ENCODE assay signal across 8 mouse cellular contexts in genomic region chr6:83412854-83413401, GRCm38 (mm10). TPM values are rescaled to one million over a fixed set of nuclear protein-coding genes. Genes with fewer than 3 reads are reported as not detected.
A peak's percentile ranks its signal among the peaks of the same experiment; 100 is the strongest.
DNase-seq lines count a peak whose midpoint lies in the region; ATAC-seq and TF ChIP-seq lines count a peak whose summit lies in the region.

No protein-coding gene starts in this region.

- peak overlapping the region; percentile 35; the same call in 1 of the 2 replicates for H3K27ac ChIP-seq in forebrain, postnatal 0 days (ENCODE audit: low read depth, low read length)
- H3K27ac ChIP-seq in neural tube, embryonic 12.5 days: peak overlapping the region; percentile 46

- H3K4me2 ChIP-seq in forebrain, postnatal 0 days (ENCODE audit: low read depth): no peak overlapping the region
- peak overlapping the region; percentile 16; the same call in 1 of the 2 replicates for H3K4me2 ChIP-seq in neural tube, embryonic 12.5 days (replicated peaks)

- peak; percentile 62 for ATAC-seq in forebrain, postnatal 0 days
- ATAC-seq in neural tube, embryonic 12.5 days (ENCODE audit: low FRiP score, low read depth): peak; percentile 51; the same call in 1 of the 2 replicates

- peak; percentile 43 for DNase-seq in cerebellum, adult 9-11 months
- DNase-seq in cerebellum, adult 8-10 months: no peak
- DNase-seq in Muller cell, postnatal 12 days (ENCODE audit: inconsistent ontology term): peak; percentile 83
- no peak for DNase-seq in forebrain, postnatal 0 days
- DNase-seq in kidney, postnatal 25 days: peak; percentile 59 to 72
- DNase-seq in yolk sac, embryonic 10.5 days (ENCODE audit: low spot score): no peak
- DNase-seq in testis, postnatal 14 days (ENCODE audit: low spot score): no peak

- H3K9ac ChIP-seq in forebrain, postnatal 0 days: no peak overlapping the region
- no peak overlapping the region for H3K9ac ChIP-seq in neural tube, embryonic 12.5 days

- H3K4me3 ChIP-seq in forebrain, postnatal 0 days (ENCODE audit: low read depth, low read length): no peak overlapping the region
- H3K4me3 ChIP-seq in neural tube, embryonic 12.5 days: no peak overlapping the region

- H3K36me3 ChIP-seq in forebrain, postnatal 0 days (ENCODE audit: insufficient read depth): no peaks in the 10 kb centered on the region
- H3K36me3 ChIP-seq in neural tube, embryonic 12.5 days: peaks cover 5% of the 10 kb centered on the region; the same call in 1 of the 2 replicates

- TF ChIP-seq CTCF in forebrain, postnatal 0 days (IDR thresholded peaks at IDR 0.05; ENCODE audit: low read depth): no peak

- 24% methylated on average over 5 of the region's 5 CpGs for WGBS in forebrain, postnatal 0 days
- WGBS in neural tube, embryonic 12.5 days: 53% methylated on average over 5 of the region's 5 CpGs

- H3K4me1 ChIP-seq in forebrain, postnatal 0 days (ENCODE audit: insufficient read depth): peaks cover 13% of the 10 kb centered on the region
- peaks cover 63% of the 10 kb centered on the region for H3K4me1 ChIP-seq in neural tube, embryonic 12.5 days

- H3K9me3 ChIP-seq in forebrain, postnatal 0 days (ENCODE audit: low read length): no peaks in the 10 kb centered on the region
- H3K9me3 ChIP-seq in neural tube, embryonic 12.5 days: no peaks in the 10 kb centered on the region

- H3K27me3 ChIP-seq in forebrain, postnatal 0 days (ENCODE audit: insufficient read depth, low read length): no peaks in the 10 kb centered on the region
- H3K27me3 ChIP-seq in neural tube, embryonic 12.5 days (replicated peaks): no peaks in the 10 kb centered on the region

RNA-seq across cellular contexts. Expression of gene Tet3, which starts 46.0 kb away (rescaled TPM):
- total RNA-seq in forebrain, postnatal 0 days (2014; rRNA removed): 23.2 and 27.7 TPM in 2 replicates
- 38.0 and 49.4 TPM in 2 replicates for polyA plus RNA-seq in forebrain, postnatal 0 days (2015; fragmentation: Nextera tagmentation; extraction: Ambion mirVana)
- polyA plus RNA-seq in neural tube, embryonic 12.5 days (2016; fragmentation: Nextera tagmentation; extraction: Ambion mirVana): 59.8 and 64.5 TPM in 2 replicates

Comparison
In these comparisons a context has a peak if more than half of its experiments do, and no peak if none do; other contexts are left out.
1. DNase-seq: peak in cerebellum, adult 9-11 months (single experiment), Muller cell, postnatal 12 days (single experiment) and kidney, postnatal 25 days (2 of 2); none in cerebellum, adult 8-10 months (single experiment), forebrain, postnatal 0 days (single experiment), yolk sac, embryonic 10.5 days (single experiment) and testis, postnatal 14 days (single experiment).